Mouse (Mus musculus) CD4-positive helper T cell, adult 2 months (primary cell): ENCODE measurements around the gene Gria1.

Source experiments
- DNase-seq: peaks from one replicate; pipeline ENCODE4 v3.0.0-alpha.2; 2012; ENCODE audit warnings: low read depth, missing footprints, low spot score

The Gria1 gene

DNA sequence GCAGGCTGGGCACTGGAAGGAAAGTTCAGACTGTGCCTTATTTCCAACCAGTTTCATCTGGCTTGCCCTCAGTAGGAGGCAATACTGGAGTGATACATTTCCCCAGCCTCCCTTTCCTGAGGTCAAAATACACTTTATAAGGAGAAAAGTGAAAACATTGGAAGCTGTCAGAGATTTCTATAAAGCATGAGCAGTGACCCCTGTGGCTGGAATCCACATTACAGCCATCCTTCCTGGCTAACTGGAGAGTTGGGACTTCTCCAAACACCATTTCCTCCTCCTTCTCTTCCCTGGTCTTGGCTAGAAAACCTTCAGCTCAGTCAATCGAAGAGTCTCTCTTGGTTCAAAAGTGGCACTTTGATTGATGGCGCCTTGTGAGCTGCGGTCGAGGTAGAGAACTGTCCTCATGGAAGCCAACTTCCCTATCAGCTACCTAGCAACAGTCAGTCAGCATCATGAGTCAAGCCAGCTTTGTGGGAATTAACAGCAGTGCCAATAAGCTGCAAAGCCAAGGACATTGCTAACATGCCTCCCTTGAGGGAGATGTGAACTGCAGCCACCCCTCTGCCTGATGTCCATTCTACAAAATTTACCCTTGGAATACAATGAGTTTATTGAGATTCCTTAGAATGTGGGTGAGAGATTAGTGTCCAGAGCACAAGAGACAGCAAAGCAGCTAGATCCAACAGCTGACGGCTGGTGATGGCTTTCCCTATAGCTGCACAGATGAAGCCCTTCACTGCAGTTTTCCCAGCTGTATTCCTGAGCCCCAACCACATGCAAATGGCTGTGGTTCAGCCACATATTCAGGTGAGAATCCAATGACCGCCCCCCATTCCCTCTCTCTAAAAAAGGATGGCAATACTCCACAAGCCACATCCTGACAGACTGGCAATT is 40.7 kb downstream of the Gria1 start:
- no peak for DNase-seq

DNA sequence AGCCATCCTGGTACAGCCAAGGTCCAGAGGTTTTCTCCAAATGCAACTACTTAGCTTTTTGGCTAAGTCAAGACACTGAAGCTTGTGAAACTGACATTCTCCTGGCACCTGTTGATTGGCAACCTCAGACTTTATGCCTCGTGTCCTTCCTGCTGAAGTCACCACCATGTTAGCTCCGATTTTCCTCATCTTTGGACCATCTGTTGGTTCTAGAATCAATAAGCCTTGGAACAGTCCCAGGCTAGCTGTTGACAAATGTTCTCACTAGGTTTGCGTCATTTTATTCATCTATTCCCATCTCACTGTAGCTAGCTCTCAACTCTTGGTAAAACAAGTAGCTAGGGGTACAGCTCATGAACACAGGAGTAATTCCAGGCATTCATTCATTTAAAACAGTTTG is 51.3 kb downstream of the Gria1 start:
- DNase-seq = no peak

- DNase-seq = no peak
Measured at GRCm38 (mm10) chr11:57070196-57070901, 59.2 kb downstream of the Gria1 start.

DNA sequence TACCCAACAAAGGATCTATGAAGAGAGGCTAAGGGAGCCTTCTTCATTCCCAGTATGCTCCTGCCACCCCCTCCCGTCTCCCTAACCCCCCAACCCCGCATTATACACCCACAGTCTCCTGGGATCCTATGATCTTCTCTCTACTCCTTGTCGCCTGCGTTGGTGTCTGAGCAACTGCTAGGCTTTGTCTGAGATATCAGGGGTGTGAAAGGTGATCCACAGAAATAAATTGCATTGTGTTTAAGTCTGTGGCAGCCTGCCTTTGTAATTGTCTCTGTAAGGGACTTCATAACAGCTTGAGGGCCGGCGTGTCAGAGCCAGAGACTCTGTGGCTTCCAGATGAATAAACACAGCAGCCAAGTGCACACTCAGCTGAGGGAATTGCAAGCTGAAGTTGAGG is 61.0 kb downstream of the Gria1 start:
- DNase-seq = no peak

GRCm38 (mm10) chr11:57079423-57079822 is 68.2 kb downstream of the Gria1 start:
- DNase-seq = no peak

DNA sequence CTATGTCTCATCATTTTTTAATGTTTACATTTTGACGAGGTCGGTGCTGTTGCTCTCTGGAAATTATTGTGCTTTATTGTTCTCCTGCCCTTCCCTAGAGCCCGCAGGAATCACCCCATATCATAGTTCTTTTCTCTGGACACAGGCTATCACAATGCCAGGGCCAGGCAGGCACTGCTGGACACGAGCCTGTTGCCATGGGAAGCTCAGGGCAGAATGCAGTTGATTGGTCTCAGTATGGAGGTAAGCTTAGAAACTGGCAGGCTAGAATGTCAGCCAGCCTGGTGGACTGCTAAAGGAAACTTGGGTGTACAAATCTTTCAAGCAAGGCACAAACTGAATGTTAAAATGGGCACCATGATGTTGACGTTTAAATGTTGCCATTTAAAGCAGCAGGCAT is 78.3 kb downstream of the Gria1 start:
- no peak for DNase-seq

GRCm38 (mm10) chr11:57090705-57091104 is 79.5 kb downstream of the Gria1 start:
- no peak for DNase-seq

DNA sequence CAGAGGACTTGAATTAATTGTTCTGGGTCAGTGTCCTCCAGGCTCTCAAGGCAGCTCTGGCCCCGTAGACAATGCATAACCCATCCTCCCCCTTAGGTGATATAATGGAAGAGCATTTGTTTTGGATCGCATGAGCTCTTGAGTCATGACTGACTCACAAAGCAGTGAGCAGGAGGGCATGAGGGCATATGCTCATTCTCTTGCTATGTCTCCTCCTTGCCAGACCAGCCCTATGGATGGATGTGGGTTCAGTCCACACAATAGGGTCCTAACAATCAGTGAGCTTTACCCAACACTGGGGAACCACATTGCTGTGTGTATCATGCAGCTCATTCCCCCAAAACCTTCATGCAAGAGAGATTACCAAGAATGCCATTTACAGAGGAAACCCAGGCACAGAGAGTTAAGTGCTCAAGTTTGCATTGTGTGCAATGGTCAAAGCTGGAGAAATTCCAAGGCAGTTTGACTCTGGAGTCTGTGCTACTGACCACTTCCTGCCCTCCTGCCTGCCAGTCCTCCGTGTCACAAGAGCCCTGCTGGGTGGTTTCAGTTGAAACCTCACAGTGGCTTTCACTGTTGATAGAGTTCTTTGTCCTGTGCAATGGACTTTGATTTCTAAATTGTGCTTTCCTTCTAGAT is 80.2 kb downstream of the Gria1 start:
- DNase-seq = no peak

DNA sequence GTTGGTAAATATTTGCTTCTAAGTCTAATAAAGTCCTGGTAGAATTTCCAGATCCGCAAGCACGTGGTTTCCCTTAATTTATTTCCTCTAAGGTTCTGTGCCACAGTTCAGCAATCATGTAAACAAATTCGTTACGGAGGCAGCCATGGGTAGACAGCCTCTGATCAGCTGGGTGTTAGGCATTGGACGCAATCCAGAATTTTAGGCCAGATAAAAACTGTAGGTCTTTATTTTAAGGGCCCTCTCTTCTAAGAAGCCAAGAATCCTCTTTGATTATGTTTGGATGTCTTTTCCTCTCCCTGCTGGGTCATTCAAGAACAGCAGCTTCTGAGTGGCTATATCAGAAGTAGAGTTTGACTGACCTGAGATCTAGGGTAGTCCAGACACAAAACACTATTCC is 89.3 kb downstream of the Gria1 start:
- DNase-seq = no peak

DNA sequence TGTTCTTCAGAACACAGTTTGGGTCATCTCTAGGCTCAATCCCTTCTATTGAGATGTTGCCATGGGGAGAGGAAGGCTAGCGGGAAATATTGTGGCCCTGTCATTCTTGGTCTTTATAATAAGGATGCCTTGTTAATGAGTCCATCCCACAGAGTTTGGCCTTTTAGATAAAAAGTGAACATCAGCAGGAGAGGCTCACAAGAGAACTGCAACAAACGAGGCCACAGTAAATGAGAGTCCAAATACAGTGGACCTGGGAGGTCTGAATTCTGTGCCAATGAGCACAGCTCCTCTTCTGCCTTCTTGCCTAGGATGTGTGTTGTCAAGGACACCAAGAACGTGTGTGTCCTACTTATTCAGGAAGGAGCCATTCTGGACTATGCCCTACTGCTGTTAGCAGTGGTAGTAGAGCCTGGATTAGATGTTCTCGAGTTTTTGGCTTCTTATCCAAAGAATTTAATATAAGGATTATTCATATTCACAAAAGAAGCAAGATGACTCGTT is 92.6 kb downstream of the Gria1 start:
- DNase-seq = no peak

- DNase-seq = no peak
Measured at GRCm38 (mm10) chr11:57105683-57106082, 94.5 kb downstream of the Gria1 start.

DNA sequence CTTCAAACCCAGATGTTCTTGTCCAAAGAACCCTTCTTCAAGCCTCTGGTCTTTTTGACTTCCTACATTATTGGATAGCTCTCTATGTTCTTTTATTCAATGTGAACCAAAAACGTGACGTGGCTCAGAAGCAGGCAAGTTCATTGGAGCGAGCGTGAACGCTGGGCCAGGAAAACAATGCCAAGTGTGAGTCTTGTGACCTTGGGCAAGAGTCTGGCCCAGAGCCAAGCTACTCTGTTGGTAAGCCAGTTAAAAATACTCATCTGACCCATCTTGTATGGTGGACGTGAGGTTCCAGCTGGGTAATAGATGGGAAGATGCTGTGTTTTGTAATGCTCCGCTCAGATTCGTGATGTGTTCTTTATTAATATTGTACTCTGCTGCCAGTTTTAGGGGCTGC is 101.2 kb downstream of the Gria1 start:
- DNase-seq = no peak

DNA sequence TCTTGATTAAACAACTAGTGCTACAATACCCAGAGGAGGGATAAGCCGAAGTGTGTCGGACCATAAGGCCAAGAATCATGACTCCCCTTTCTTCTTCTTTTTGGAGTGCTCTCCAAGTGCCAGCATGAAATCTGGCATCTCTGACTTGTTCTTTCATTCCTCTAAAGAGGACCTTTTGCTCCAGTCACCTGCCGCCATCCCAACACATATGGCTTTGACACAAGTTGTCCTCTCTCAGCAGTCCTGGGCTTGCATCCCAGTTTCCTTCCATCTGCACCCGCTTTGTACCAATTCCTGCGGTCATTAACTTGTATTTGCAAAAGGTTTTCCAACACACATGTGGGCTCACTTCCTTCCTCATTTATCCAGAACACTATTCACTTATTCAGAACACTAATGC is 103.2 kb downstream of the Gria1 start:
- DNase-seq = no peak

GRCm38 (mm10) chr11:57127066-57127465 is 115.9 kb downstream of the Gria1 start:
- no peak for DNase-seq

- DNase-seq = no peak
Measured at GRCm38 (mm10) chr11:57140162-57140780, 129.1 kb downstream of the Gria1 start.

- no peak for DNase-seq
Measured at GRCm38 (mm10) chr11:57143681-57144080, 132.5 kb downstream of the Gria1 start.

DNA sequence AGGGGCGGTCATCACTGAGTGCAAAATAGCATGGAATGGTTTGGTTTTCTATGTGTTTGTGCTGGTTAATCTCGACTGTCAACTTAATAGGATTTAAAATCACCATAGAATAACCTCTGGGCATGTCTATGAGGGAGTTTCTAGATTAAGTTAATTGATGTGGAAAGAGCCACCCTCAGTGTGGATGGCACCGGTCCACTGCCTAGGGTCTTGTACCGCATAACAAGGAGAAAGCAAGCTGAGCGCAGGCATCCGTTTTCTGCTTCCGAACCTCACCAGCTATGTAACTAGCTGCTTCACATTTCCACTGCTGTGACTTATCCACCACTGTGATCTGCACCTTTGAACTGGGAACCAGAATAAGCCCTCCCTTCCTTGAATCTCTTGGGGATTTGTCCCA is 134.0 kb downstream of the Gria1 start:
- DNase-seq = no peak

GRCm38 (mm10) chr11:57145704-57146103 is 134.5 kb downstream of the Gria1 start:
- DNase-seq = no peak

GRCm38 (mm10) chr11:57151674-57152073 is 140.5 kb downstream of the Gria1 start:
- DNase-seq = no peak

DNA sequence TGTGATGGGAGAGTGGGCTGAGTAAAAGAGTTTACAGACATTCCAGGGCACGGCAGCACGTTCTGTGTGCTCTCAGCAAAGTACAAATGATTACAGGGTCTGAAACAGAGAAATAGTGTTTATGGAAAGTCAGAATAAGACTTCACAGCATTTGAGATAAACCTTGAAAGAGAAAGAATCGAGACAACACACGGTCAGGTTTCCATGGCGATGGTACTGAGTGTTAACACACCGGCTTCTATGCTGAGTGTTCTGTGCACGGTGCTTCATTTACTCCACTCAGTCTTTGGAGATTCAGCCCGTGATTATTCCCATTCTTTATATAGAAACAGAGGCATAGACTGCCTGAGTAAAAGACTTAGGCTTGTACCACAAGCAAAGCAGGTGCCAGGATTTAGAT is 143.8 kb downstream of the Gria1 start:
- no peak for DNase-seq

- DNase-seq = no peak
Measured at GRCm38 (mm10) chr11:57159412-57159811, 148.2 kb downstream of the Gria1 start.

DNA sequence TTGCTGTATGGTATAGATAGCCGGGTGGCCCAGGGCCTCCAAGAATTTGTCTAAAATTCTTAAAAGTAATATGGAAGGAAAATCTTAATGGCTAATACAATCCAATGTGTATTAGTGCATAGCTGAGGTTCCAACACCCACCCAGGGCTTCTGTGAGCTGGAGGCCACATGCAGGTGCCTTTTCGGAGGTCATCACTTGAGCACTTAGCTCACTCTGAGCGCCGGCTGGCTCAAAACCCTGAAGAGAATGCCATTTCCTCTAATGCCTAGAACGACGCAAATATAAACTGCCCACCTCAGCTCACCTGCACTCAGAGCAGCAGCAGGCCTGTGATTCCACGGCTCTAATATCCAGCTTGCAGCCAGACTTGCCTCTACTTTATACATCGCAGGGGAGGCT is 148.9 kb downstream of the Gria1 start:
- no peak for DNase-seq
